Mouse (Mus musculus) B cell, adult 2 months (primary cell): ENCODE data around the gene Micu1.
"Not testable (repeated sequence)": the region's sequence is repeated elsewhere in the genome, so short reads cannot be mapped to it uniquely, and the experiment has no call there.

Source experiments
- DNase-seq, 2 experiments: peaks; one replicate each; pipeline ENCODE4 v3.0.0; 2022

Gene Micu1

GRCm38 (mm10) chr10:59862816-59863440, 160.7 kb downstream of the Micu1 start:
- DNase-seq, result no peak

- DNase-seq, result no peak
Observed at GRCm38 (mm10) chr10:59863620-59864019, 161.3 kb downstream of the Micu1 start.

GRCm38 (mm10) chr10:59864232-59864875, 162.1 kb downstream of the Micu1 start:
- DNase-seq, result peak; percentile 28 to 34

GRCm38 (mm10) chr10:59864884-59865726, 162.8 kb downstream of the Micu1 start:
- DNase-seq, result peak; percentile 91 to 92

GRCm38 (mm10) chr10:59868266-59868665, 166.0 kb downstream of the Micu1 start:
- DNase-seq, result no peak

GRCm38 (mm10) chr10:59870038-59870437, 167.8 kb downstream of the Micu1 start:
- no peak for DNase-seq

- DNase-seq, result not testable (repeated sequence)
Observed at GRCm38 (mm10) chr10:59872651-59873050, 170.4 kb downstream of the Micu1 start.

GRCm38 (mm10) chr10:59873206-59873605, 170.9 kb downstream of the Micu1 start:
- DNase-seq, result no peak

- no peak for DNase-seq
Observed at GRCm38 (mm10) chr10:59873613-59874012, 171.3 kb downstream of the Micu1 start.

GRCm38 (mm10) chr10:59875396-59875795, 173.1 kb downstream of the Micu1 start:
- no peak for DNase-seq

- DNase-seq, result not testable (repeated sequence)
Observed at GRCm38 (mm10) chr10:59876698-59877097, 174.4 kb downstream of the Micu1 start.

- no peak for DNase-seq
Observed at GRCm38 (mm10) chr10:59877421-59878117, 175.3 kb downstream of the Micu1 start.

- no peak for DNase-seq
Observed at GRCm38 (mm10) chr10:59878823-59879222, 176.5 kb downstream of the Micu1 start.

GRCm38 (mm10) chr10:59879255-59880028, 177.2 kb downstream of the Micu1 start, which contains the start of gene Dnajb12:
Dnajb12 (plus strand) TSS chr10:59879556.
- DNase-seq, result peak; percentile 90 to 92

- no peak for DNase-seq
Observed at GRCm38 (mm10) chr10:59880029-59880386, 177.7 kb downstream of the Micu1 start.

GRCm38 (mm10) chr10:59880837-59881236, 178.6 kb downstream of the Micu1 start:
- no peak for DNase-seq

- DNase-seq, result peak; percentile 36 to 37
Observed at GRCm38 (mm10) chr10:59884327-59885173, 182.3 kb downstream of the Micu1 start.

GRCm38 (mm10) chr10:59885174-59886080, 183.2 kb downstream of the Micu1 start:
- peak; percentile 47 to 51 for DNase-seq

- no peak for DNase-seq
Observed at GRCm38 (mm10) chr10:59886081-59886466, 183.8 kb downstream of the Micu1 start.

- DNase-seq, result peak in 1 of 2 experiments; percentile 19
Observed at GRCm38 (mm10) chr10:59887432-59887831, 185.2 kb downstream of the Micu1 start.
